Mouse (Mus musculus) heart, adult 11 months (tissue): ENCODE measurements around the gene Cebpzos.

Experiments
- DNase-seq: peaks from one replicate; pipeline ENCODE4 v3.0.0; 2022

Cebpzos gene

GRCm38 (mm10) chr17:78938927-78939326, 22.6 kb downstream of the Cebpzos start:
- DNase-seq = no peak

- DNase-seq = no peak
These were observed 26.3 kb downstream of the Cebpzos start for GRCm38 (mm10) chr17:78942579-78942978.

DNA sequence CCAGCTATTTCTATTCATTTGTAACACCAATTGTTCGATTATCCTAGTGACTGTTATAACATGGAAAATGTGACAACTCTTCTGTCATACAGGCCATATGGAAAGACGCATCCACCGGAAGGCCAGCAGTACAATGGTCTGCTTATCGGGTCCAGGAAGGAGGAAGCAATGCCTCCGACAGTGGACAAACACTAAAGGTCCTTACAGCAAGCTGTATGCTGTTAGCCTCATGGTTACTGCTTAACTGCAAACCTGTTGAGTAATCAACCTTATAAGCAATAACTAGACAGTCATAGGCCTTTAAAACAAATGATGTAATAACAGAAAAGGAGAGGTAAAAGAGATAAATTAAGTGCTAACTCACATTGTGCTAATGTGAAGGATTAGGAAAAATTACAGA, 34.9 kb downstream of the Cebpzos start:
- DNase-seq = peak; percentile 12

GRCm38 (mm10) chr17:78952070-78952469, 35.8 kb downstream of the Cebpzos start:
- no peak for DNase-seq

DNA sequence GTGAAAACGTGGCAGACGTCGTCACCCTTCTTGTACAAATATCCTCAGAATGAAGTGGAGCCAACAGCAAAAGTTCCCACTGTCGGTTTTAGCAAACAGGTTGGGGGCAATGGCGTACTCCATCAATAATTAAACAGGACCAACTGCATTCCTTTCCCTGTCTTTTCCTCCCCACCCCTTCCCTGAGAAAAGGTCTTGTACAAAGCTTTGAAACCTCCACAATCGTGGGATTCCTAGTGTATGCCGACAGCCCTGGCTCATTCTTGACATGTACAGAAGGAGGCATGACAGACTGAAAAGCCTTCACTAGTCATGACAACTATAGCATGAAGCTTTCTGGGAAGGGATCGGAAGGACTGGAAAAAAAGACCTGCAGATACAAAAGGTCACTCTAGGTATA, 36.9 kb downstream of the Cebpzos start:
- DNase-seq = no peak

GRCm38 (mm10) chr17:78959473-78959872, 43.2 kb downstream of the Cebpzos start:
- DNase-seq = no peak

DNA sequence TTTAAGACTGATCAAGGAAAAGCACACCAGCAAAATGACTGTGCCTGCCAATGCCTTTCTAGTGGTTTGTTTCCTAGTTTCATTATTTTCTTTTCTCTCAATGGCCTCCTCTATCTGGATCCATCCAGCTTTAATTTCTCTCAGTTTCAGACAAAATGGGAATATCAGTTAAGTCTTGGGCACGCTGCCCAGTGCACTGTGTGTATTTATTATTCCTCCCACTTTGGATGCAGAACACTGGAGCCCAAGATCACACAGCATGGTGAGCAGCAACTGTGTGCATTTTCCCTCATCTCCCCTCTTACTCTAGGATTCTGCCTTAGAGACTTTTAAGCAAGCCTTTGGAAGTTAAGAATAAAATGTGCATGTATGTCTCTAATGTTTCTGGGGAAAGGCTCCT, 48.1 kb downstream of the Cebpzos start:
- peak; percentile 23 for DNase-seq

GRCm38 (mm10) chr17:78966092-78966883, 50.0 kb downstream of the Cebpzos start:
- peak; percentile 73 for DNase-seq

DNA sequence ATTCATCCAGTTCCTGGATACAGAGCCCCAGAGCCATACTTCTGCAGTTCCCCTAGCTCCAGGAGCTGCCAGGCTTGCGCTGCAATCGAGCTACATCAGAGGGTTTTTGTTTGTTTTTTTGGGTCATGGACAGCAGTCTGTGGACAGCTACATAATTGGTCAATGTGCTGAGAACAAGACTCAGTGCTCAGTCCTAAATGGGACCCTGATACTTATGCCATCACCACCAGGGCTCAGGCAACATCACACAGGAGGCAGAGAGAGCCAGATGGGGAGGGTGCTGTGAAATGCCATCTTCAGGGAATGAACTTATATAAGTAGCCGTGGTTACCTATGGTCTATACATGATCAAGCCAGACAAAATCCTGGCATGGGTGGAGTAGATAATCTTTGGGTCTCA, 52.2 kb downstream of the Cebpzos start:
- DNase-seq = peak; percentile 51
